Comparison of ENCODE assay signal across 9 mouse cellular contexts in genomic region chr11:117954094-117954493, GRCm38 (mm10). TPM values are rescaled to one million over a fixed set of nuclear protein-coding genes. Genes with fewer than 3 reads are reported as not detected.
DNase-seq lines count a peak whose midpoint lies in the region; ATAC-seq and TF ChIP-seq lines count a peak whose summit lies in the region.
"Had no signal": no experiment of that assay in that cellular context is flagged by ENCODE, and none has a peak within 500 bp of the region (broad histone marks: within the 10 kb centered on the region; RNA-seq: fewer than 3 reads in every experiment).

No protein-coding gene starts in this region.

- 0 out of 2 replicates have a peak, but pooled peaks have one; percentile 10 for TF ChIP-seq CTCF in lung, embryonic 14.5 days (IDR thresholded peaks at IDR 0.05; ENCODE audit: low read depth)

- no peak for DNase-seq in forebrain, embryonic 10.5 days (ENCODE audit: extremely low spot score, low spot score)
- no peak for DNase-seq in lung, embryonic 14.5 days
- DNase-seq in lung, postnatal 36 days = no peak
- peak; percentile 63 for DNase-seq in induced T-regulatory cell, adult 2 months (ENCODE audit: low read depth)
- no peak for DNase-seq in cerebellum, adult 18-20 months

- H3K4me3 ChIP-seq in forebrain, embryonic 10.5 days = no peak overlapping the region
- no peak overlapping the region for H3K4me3 ChIP-seq in forebrain, embryonic 12.5 days (replicated peaks)
- no peak overlapping the region for H3K4me3 ChIP-seq in lung, embryonic 14.5 days (ENCODE audit: low read depth, low read length)
- no peak overlapping the region for H3K4me3 ChIP-seq in stomach, embryonic 15.5 days (replicated peaks)

- no peaks in the 10 kb centered on the region for H3K9me3 ChIP-seq in forebrain, embryonic 10.5 days
- no peaks in the 10 kb centered on the region for H3K9me3 ChIP-seq in forebrain, embryonic 12.5 days
- no peaks in the 10 kb centered on the region for H3K9me3 ChIP-seq in lung, embryonic 14.5 days (ENCODE audit: low read depth, low read length)
- H3K9me3 ChIP-seq in stomach, embryonic 15.5 days = no peaks in the 10 kb centered on the region

- peaks cover 74% of the 10 kb centered on the region for H3K4me1 ChIP-seq in forebrain, embryonic 10.5 days
- H3K4me1 ChIP-seq in forebrain, embryonic 12.5 days = peaks cover 22% of the 10 kb centered on the region
- peaks cover 15% of the 10 kb centered on the region; the same call in 1 of the 2 replicates for H3K4me1 ChIP-seq in lung, embryonic 14.5 days (ENCODE audit: insufficient read depth)
- H3K4me1 ChIP-seq in stomach, embryonic 15.5 days = peaks cover 46% of the 10 kb centered on the region

- no peak for ATAC-seq in forebrain, embryonic 12.5 days (ENCODE audit: low FRiP score)
- no peak for ATAC-seq in lung, embryonic 14.5 days (ENCODE audit: insufficient read depth)
- no peak for ATAC-seq in stomach, embryonic 15.5 days (ENCODE audit: insufficient read depth, low FRiP score, low read depth)
- no peak for ATAC-seq in activated CD4-positive, CD25-positive, alpha-beta regulatory T cell, adult 4 months

- 71% methylated on average over 2 of the region's 2 CpGs for WGBS in forebrain, embryonic 10.5 days
- 83% methylated on average over 2 of the region's 2 CpGs for WGBS in forebrain, embryonic 12.5 days
- 64% methylated on average over 2 of the region's 2 CpGs for WGBS in lung, embryonic 14.5 days
- WGBS in stomach, embryonic 15.5 days = 51% methylated on average over 2 of the region's 2 CpGs

- H3K36me3 ChIP-seq in forebrain, embryonic 10.5 days (replicated peaks) = no peaks in the 10 kb centered on the region
- no peaks in the 10 kb centered on the region for H3K36me3 ChIP-seq in forebrain, embryonic 12.5 days (replicated peaks)
- no peaks in the 10 kb centered on the region for H3K36me3 ChIP-seq in lung, embryonic 14.5 days (ENCODE audit: insufficient read depth)
- H3K36me3 ChIP-seq in stomach, embryonic 15.5 days = no peaks in the 10 kb centered on the region

- H3K9ac ChIP-seq in forebrain, embryonic 12.5 days = no peak overlapping the region
- no peak overlapping the region for H3K9ac ChIP-seq in lung, embryonic 14.5 days
- H3K9ac ChIP-seq in stomach, embryonic 15.5 days = no peak overlapping the region

- H3K27me3 ChIP-seq in forebrain, embryonic 10.5 days (ENCODE audit: poor library complexity, severe bottlenecking) = peaks cover 36% of the 10 kb centered on the region
- peaks cover 28% of the 10 kb centered on the region for H3K27me3 ChIP-seq in forebrain, embryonic 12.5 days
- H3K27me3 ChIP-seq in lung, embryonic 14.5 days (ENCODE audit: insufficient read depth, low read length) = no peaks in the 10 kb centered on the region
- no peaks in the 10 kb centered on the region for H3K27me3 ChIP-seq in stomach, embryonic 15.5 days (replicated peaks)

- peak overlapping the region; percentile 13; the same call in 1 of the 2 replicates for H3K27ac ChIP-seq in forebrain, embryonic 10.5 days
- no peak overlapping the region for H3K27ac ChIP-seq in forebrain, embryonic 12.5 days
- H3K27ac ChIP-seq in lung, embryonic 14.5 days (ENCODE audit: low read depth) = no peak overlapping the region
- H3K27ac ChIP-seq in stomach, embryonic 15.5 days = peak overlapping the region; percentile 41; the same call in 1 of the 2 replicates

- H3K4me2 ChIP-seq in forebrain, embryonic 12.5 days = no peak overlapping the region
- no peak overlapping the region for H3K4me2 ChIP-seq in lung, embryonic 14.5 days
- no peak overlapping the region for H3K4me2 ChIP-seq in stomach, embryonic 15.5 days
- H3K4me2 ChIP-seq: midbrain, embryonic 11.5 days had no signal

RNA-seq across cellular contexts. Expression of gene Socs3, which starts 15.8 kb away (rescaled TPM):
- 13.6 and 14.7 TPM in 2 replicates for polyA plus RNA-seq in forebrain, embryonic 10.5 days (2016; fragmentation: Nextera tagmentation; extraction: Ambion mirVana)
- 13.5 and 14.7 TPM in 2 replicates for polyA plus RNA-seq in forebrain, embryonic 12.5 days (2016; fragmentation: Nextera tagmentation; extraction: Ambion mirVana)
- 5.4 and 6.4 TPM in 2 replicates for polyA plus RNA-seq in lung, embryonic 14.5 days (2014; fragmentation: Nextera tagmentation; extraction: Ambion mirVana)
- 16.0 and 18.5 TPM in 2 replicates for polyA plus RNA-seq in stomach, embryonic 15.5 days (2015; fragmentation: Nextera tagmentation; extraction: Ambion mirVana)
- polyA plus RNA-seq in activated CD4-positive, CD25-positive, alpha-beta regulatory T cell, adult 4 months (2017; shearing (Covaris generic)) = 10 to 100 TPM; 42.5 to 43.1 TPM

RNA-seq across cellular contexts. Expression of gene Pgs1, which starts 32.0 kb away (rescaled TPM):
- 43.8 and 44.7 TPM in 2 replicates for polyA plus RNA-seq in forebrain, embryonic 10.5 days (2016; fragmentation: Nextera tagmentation; extraction: Ambion mirVana)
- polyA plus RNA-seq in forebrain, embryonic 12.5 days (2016; fragmentation: Nextera tagmentation; extraction: Ambion mirVana) = 45.3 and 45.9 TPM in 2 replicates
- polyA plus RNA-seq in lung, embryonic 14.5 days (2014; fragmentation: Nextera tagmentation; extraction: Ambion mirVana) = 35.8 and 40.8 TPM in 2 replicates
- polyA plus RNA-seq in stomach, embryonic 15.5 days (2015; fragmentation: Nextera tagmentation; extraction: Ambion mirVana) = 31.7 and 34.6 TPM in 2 replicates
- polyA plus RNA-seq in activated CD4-positive, CD25-positive, alpha-beta regulatory T cell, adult 4 months (2017; shearing (Covaris generic)) = 10 to 100 TPM; 34.6 to 38.3 TPM

Comparison
In these comparisons a context has a peak if more than half of its experiments do, and no peak if none do; other contexts are left out.
1. H3K27ac ChIP-seq: peak in forebrain, embryonic 10.5 days (single experiment) and stomach, embryonic 15.5 days (single experiment); none in forebrain, embryonic 12.5 days (single experiment) and lung, embryonic 14.5 days (single experiment).